Mouse (Mus musculus): ENCODE results near the gene Nupl1. TPM values are rescaled to one million over a fixed set of nuclear protein-coding genes. Genes with fewer than 3 reads are reported as not detected.
A peak's percentile ranks its signal among the peaks of the same experiment; 100 is the strongest.

Nupl1 gene
- total RNA-seq (2021), result not detected
- long read RNA-seq, experiment 1, partial matches to known transcripts, result 2 of 2 reads
- long read RNA-seq, experiment 1, other reads (novel, unspliced or antisense), result 0 of 2 reads
- long read RNA-seq, experiment 2, result 0 reads

DNA sequence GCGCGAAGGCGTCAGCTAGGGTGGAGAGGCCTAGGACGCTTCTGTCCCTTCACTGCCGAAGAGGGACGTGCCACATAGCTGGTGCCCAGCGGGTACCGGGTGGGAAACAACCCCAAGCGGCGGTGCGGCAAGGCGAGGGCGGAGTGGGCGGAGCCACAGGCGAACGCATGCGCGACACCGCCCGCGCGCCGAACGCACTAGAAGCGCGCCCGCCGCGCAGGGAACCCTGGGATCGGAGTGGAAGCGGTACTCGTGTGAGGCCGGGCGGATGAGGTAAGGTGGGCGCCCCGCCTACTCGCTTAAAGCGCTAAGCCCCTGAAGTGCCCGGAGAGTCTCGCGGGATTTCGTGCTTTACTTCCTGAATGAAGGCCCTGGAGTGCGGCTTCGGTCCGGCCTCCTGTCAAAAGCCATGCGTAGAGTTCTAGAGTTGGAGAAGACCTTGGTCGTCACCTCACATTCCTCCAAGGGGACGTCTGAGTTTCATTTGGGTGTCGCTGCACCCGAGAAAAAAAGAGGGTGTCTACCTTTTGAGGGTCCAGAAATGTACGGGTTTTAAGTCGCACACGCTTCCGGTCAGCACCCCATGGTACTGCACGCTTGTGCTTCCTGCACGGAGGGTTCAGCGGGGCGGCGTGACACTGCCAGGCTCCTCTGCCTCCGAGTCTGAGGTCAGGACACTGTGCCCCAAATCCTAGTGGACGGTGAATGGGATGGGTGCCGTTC, at the start of gene Nupl1, which contains the start of gene Gm49336:
TSS of gene Nupl1 (minus strand) at position 151 of the 723 bp plus-strand sequence.
TSS of gene Gm49336 (minus strand) at position 227 of the 723 bp plus-strand sequence.
- peak; percentile 98 to 99 for DNase-seq

DNA sequence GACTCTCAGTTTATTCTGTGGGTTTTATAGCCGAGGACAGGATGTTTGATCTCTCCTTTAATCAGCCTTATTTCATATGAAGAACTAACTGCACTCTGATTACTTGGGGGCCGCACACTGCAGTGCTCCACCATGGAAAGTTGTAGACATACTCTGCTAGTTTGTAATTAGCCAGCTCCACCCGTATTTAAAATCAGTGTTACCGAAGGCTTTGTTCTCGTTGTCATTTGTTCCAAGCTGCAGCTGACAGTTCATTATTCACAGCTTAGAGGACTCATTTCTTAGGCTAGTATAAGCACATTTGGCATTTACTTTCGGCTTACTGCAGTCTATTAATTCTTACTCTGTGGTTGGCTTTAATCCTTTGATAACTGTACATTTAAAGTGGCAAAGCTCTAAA, 49.8 kb upstream of the Nupl1 start:
- no peak for DNase-seq

DNA sequence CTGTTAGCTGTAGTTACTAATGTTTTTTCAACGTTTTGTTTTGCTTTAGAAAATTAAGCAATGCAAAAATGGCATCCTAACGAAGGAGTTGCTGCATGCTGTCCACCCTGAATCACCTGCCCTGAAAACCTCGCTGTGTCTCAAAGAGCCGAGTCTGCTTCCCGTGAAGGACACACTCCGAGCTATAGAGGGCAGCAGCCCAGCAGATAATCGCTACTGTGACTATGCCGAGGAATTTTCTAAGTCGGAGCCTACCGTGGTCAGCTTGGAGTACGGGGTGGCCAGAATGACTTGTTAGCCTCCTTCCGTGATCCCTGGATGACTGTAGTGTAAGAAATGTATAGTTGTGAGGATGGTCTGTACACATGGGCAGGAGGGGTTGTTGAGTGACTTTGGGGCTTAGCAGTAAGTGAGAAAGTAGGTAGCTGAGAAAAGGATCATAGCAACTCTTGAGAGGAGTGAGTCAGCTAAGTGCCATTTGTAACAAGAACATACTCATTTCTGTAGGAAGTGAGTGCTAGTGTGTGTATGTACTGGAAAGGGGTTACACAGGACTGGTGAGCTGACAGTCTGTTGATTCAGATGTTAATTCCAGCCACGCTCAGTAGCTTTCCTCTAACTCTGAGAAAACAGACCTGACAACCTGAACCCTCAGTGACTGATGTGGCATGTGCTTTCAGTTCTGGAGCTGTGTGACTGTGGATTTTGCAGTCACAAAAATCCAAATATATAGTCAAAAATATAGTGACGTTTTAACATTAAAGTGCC, 49.2 kb upstream of the Nupl1 start:
- DNase-seq, result no peak

DNA sequence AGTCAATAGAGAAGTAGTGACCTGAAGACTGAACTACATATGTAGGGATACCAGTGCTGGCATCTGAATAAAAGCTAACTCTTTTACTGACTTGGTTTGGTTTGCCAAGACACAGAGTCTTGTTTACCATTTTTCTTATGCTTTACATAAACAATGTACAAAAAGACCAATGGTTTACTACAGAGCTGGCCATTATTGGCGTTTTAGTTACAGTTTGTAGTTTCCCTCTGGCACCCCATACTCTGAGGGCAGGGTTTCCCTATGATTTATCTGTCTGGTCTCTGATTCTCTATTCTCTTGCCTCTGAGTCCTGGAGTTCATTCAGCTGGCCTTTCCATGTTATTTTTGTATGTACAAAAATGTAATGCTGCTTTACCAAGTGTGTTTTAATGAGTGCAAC, 44.3 kb upstream of the Nupl1 start:
- DNase-seq, result no peak

DNA sequence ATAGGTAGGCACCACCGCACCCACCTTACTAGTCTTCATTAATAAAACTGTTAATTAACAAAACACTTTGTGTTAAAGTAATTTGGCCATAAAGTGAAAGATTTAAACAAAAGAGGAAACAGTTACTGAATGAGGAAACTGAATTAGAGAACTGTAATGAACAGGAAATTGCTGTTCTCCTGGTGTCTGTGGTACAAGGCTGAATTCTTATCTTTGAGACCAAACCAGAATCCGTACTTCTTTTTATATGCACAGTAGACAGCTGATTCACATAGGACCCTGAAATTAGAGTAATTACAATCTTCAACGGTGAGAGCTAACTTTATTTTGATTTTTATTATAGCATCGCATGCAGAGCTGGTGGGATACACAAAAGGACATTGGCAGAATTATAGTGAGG, 39.1 kb upstream of the Nupl1 start:
- no peak for DNase-seq

DNA sequence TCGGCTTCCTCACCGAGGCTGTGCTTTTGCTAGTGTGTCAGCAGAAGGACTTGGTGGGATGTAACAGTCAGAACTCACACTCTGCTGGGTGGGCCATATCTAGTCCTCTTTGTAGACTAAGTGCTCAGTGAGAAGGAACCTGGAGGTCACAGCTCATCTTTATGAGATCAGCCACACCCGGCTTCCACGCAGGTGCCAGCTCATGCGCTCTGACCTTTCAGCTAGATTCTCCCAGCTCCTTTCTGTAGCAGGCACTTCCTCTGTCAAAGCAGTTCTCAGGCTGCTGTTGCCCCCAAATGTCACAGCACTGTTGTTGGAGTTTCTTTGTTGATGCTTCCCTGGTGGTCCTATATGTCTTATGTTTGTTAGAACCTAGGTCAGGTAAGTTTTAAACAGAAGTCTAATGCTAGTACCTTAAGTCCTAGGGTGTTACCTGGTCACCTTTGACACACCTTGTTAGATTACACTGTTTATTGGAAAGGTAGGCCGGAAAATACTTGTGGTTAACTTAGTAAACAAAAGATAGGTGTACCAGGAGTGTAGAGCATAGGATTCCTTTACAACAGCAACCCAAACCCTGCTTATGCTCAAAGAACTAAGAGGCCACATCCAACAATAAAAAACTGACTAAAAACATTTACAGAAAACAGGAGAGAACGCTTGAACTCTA, 35.1 kb upstream of the Nupl1 start:
- no peak for DNase-seq

DNA sequence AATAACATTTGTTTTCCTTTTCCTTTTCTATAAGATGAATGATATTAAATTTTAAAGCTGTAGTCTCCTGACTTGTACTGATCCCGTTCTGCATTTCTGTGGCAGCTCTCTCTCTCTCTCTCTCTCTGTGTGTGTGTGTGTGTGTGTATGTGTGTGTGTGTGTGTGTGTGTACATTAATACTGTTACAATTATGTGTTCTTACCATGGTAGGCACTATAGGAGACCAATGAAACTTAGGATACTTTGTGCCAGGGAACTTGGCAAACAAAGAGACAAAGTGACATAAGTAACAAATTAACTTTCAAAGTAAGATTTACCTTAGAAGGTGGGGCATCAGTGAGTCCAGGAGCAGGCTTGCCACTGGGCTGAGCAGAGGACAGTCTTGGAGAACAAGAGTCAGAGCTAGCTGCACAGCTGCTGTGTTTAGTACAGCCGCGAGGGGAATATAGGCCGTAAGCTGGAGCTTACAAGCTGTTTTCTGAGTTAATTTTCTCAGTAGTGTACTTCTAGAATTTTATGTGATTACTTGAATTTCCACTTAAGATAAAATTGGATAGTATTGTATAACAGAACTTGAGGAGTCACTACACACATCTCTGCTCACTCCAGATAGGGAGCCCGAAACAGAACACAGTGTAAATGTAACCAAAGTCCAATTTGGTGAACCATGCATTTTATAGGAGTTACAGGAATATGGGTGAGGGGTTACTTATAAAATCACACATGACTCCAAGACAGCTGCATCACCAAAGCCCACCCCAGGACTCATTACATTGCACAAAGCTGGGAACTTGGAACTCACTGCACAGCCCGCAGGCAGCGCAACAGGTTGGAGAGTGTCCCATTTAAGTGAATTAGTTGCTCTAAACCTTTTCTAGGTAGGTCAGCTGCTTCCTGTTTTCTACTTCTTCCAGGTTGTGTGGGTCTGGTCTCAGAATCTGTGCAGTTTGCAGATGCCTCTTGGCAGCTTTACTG, 24.4 kb upstream of the Nupl1 start:
- no peak for DNase-seq

DNA sequence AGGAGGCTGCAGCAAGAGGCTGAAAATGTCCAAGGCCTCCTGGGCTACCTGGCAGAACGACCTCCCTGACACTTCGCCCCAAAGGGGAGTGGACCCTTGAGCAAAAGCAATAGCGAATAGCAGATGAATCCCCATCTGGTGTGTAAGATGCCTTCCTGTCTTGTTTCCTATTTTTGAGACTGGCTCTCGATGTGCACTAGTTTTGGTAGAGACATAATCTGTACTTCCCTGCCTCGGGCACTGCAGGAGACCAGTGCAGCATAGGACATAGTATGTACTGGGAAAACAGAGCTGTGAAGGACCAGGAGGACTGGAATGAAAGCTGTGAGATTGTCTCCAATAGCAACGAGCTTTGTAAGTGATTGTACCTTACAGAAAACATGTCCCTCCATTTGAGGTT, 22.1 kb upstream of the Nupl1 start:
- DNase-seq, result no peak

DNA sequence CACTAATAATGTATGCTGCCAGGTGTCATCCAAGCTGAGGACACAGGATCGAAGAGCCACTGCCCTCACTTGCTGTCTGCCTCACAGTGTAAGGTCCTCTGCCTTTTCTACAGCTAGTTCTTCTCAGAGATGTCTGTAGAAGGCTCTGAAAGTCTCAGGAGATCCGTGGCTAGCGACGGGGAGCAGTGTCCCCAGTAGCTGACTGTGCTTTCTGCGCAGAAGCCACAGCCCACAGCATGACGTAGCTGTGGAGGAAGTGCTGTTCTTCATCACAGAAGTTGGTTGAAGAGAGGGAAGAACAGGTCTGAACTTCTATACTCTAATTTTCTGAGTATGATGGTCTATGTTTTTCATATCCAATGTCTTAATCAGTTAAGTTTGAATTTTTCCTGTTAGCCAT, 18.1 kb upstream of the Nupl1 start:
- DNase-seq, result peak in 1 of 2 experiments; percentile 45

DNA sequence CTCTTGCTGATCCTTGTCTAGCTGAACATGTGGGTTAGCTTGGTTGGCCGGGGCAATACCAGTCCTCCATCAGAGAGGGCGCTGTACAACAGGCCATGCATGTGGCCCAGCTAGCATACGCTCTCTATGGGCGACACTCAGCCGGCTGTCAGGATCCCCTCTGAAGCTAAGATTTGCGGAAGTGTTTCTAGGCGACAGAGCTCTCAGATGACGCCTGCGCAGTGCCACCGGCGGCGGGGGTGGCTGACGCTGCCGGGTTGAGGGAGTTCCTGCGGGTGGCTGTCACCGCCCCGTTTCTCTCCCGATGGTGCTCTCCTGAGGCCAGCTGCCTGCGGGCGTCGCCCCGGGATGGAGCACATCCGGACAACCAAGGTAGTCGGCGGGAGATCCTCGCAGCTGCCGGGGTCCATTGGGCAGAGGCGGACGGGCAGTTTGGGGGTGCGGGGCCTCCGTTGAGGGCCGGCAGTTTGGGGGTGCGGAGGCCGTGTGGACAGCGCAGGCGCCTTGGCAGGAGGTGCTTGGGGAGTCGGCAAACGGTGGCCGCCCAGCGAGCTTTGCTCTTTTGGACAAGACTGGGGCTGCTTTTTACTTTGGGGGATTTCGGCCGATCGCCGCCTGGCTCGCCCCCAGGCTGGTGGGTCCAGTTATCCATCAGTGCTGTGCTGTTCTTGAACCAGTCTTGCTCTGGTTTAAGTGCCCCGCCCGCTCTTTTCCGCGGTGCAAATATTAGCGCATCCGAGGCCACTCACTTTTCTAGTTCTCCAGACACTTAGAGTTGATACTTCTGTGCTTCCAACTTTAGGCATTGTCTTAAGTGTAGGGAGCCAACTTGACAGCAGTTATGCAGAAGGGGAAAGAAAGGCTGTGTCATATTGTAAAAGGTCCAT, 14.0 kb upstream of the Nupl1 start, which contains the start of gene Mtmr6:
TSS of gene Mtmr6 (plus strand) at position 239 of the 887 bp plus-strand sequence.
- peak; percentile 96 to 97 for DNase-seq

DNA sequence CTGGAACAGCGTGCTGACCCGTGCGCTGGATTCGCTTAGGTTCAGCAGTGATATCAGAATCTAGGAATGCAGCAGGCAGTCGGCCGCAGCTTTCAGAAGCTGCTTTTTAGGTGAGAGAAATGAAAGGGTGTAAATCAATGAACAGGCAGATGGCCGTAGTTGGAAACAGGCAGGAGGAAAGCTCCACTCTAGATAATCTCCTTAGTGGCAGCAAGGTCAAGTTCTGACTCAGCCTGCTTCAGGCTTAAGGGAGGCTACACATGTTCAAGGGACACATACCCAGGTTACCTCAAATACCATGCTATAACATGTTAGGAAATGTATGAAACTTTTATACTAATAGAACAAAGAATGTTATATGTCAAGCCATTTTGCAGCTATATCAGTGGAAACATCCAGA, 11.1 kb upstream of the Nupl1 start:
- DNase-seq, result no peak

DNA sequence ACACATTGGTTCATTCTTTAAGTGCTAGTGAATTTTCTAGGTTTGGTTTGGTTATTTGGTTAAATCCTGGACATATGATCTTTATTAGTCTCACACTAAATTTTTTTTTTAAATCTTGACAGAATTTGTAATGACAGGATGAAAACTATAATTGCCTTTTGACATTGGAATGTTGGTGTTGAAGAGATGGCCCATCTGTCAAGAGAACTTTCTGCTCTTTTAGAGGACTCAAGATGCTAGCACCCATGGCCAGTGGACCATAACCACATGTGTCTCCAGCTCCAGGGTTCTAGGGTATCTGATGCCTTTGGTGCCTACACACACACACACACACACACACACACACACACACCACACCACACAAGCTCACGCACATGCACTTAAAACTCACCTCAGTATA, 6.6 kb upstream of the Nupl1 start:
- no peak for DNase-seq

DNA sequence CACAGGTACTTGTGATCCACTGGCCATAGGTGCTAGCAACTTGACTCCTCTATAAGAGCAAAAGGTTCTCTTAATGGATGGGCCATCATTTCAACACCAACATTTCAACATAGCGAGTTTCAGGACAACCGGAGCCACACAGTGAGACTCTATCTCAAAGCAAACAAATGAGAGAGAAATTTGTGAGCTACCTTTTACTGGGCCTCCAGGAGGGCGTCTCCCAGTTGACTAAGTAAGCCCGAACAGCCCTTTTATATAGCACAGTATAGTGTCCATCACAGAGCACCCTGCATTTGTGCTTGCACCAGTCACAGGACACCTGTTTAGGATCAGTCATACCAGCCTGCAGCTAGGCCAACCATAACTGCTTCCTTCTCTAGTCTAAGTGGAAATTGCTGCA, 5.9 kb upstream of the Nupl1 start:
- DNase-seq, result no peak

DNA sequence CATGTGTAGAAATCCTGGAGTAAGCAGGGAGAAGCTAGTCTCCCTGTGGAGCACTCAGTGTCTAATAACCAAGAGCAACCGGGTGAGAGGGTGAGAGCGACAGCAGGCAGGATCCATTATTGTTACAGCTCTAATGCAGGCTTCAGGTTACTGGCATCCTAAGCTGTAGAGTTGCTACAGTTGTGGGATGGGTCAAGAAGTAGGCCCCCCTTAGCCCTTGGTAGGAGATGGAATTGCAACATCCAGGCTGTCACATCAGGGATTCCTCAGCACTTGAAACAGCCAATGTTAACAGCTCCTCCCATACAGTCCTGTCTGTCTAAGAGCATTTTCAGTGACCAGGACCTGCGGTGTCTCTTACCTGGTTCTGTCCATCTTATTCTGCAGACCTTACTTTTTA, 5.1 kb upstream of the Nupl1 start:
- DNase-seq, result no peak

DNA sequence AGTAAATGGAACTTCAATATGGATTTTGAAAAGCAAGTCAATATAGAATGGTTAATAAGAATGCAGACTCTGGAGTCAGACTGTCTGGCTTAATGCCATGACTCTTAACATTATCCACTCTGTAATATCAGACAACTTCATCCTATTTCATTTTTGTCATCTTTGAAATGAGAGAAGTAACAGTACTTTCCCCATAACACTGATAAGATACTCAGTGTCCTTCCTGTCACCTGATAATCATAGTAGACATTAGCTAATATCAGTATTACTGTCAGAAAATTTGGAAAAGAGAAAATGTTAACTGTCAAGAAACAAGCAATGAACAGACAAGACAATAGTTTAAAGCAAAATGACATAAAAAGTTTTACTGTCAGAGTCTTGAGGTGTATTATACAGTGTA, 3.5 kb upstream of the Nupl1 start:
- DNase-seq, result no peak

DNA sequence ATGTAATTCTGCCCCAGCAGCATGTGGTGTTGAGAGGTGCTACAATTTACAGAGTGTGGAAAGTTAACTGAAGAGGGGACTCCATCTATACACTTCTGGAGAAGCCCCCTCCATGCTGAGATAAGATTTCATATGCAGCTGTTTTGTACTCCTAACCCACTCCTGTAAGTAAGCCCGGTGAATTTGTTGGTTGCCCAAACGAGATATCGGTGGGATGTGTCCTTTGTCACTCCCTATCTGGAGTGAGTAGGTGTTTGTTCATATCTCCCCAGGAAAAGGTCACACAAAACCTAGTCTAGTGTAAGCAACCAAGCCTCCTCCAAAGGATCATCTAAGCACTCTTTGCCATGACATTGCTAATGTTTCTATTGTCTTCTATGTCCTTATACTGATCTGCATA, 2.2 kb upstream of the Nupl1 start:
- no peak for DNase-seq

DNA sequence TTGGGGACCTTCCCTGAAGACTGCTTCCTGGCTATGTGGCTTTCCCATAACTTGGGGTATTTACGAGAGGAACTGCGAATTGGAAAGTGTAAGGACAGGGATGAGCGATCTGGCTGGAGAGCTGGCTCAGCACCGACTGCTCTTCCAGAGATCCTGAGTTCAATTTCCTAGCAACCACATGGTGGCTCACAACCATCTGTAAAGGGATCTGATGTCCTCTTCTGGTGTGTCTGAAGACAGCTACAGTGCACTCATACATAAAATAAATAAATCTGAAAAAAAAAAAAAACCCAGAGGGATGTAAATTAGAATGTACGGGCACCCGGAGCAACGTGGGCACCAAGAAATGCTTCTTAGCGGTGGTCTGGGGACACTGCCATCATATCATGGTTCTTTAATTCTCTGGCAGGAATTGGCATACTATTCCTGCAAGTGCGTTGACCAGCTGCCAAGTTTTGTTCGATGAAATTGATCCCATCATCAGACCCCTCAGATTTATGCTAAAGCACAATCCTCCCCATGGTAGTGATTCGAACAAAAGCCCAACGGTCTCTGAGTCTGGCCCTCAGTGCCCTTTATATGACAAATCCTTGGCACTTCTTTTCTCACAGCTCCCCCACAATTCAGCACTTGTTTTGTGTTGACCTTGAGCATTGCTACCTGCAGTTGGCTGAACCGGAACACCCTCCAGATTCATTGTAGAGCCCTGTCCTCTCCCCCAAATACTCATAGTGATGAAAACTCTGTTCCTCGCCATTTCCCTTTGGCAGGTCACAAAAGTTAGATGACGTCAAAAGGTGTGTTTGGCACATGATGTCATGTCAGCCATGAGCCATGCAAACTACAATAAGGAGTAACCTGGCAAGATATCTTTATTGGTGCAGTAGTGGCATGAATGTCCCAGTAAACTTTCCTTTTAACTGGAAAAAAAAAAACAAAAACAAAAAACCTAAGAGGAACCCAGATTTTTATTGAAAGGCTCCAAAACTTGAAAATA, 1.1 kb upstream of the Nupl1 start:
- peak in 1 of 2 experiments; percentile 13 for DNase-seq

DNA sequence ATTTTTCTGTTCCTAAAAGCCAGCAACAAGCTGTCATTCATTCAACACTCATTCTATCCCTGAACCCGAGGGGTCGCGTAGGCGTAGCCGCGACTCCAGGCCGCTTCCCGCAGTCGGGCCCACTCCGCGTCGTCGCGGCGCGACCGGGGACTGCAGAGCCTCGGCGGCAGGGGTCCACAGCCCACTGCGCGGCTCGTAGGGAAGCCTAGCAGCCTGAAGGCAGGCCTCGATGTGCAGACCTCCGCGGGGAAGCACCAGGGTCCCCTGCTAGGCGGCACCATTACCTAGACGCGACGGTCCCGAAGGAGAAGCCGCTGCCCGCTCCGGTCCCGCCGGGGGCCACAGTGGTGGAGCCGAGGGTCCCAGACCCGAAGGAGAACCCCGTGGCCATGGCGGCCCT, 352 bp downstream of the Nupl1 start:
- no peak for DNase-seq

DNA sequence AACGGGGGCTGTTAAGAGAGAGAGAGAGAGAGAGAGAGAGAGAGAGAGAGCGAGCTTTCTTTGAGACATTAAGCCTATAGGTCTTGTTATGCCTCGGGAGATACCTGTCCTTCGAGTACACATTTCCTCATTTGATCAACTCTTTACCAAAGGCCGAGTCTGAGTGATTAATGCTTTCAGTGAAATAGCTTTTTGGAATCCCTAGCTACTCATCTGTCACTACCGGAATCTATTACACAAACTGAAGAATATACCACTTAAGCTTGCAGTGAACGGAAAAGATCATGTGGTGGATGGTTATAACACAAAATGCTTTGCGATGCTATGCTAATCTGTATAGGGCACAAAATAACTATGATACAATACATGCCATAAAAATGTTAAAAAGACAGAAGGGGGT, 865 bp downstream of the Nupl1 start:
- no peak for DNase-seq
